Mouse (Mus musculus): ENCODE measurements around the gene Pik3r5. TPM values are rescaled to one million over a fixed set of nuclear protein-coding genes. Genes with fewer than 3 reads are reported as not detected.

The Pik3r5 gene
- total and polyA plus RNA-seq, 3 experiments, result 3.5 to 9.4 (median 5.7) TPM

GRCm38 (mm10) chr11:68480660-68481059, 48.7 kb downstream of the Pik3r5 start:
- in situ Hi-C loops (cut with MboI; ENCODE audit: low pct_ligation_motif_present, low pct_unique_long_range_greater_than_20kb, low sequenced_read_pairs), result no loop called here
- H3K4me2 ChIP-seq (ENCODE audit: insufficient read depth, low read depth, poor library complexity, severe bottlenecking), result no peak overlapping the region
- no peak overlapping the region for H3K9ac ChIP-seq (ENCODE audit: insufficient read depth, low read depth)
- peaks cover 2 to 35% of the 10 kb centered on the region in 2 experiments for H3K4me1 ChIP-seq (ENCODE audit: control insufficient read depth in 1 of 2, insufficient read depth in 2 of 2)
- peak; percentile 15 to 70; a peak in 3 of 4 replicates for TF ChIP-seq CTCF (conservative IDR thresholded peaks at IDR 0.05 in 1 of 2, IDR thresholded peaks at IDR 0.05 in 1 of 2; ENCODE audit: low read depth in 2 of 2, low read length in 2 of 2)
- no peak for TF ChIP-seq CHD2 (IDR thresholded peaks at IDR 0.05; ENCODE audit: low read length)
- peak; percentile 67 for TF ChIP-seq SMC3 (IDR thresholded peaks at IDR 0.05; ENCODE audit: low read depth, low read length)
- TF ChIP-seq MXI1 (IDR thresholded peaks at IDR 0.05; ENCODE audit: low read depth, low read length), result no peak
- TF ChIP-seq E2F4 (IDR thresholded peaks at IDR 0.05; ENCODE audit: insufficient replicate concordance, low read depth, low read length), result no peak
- TF ChIP-seq RCOR1 (conservative IDR thresholded peaks at IDR 0.05; ENCODE audit: low read depth, low read length), result no peak
- peak; percentile 63 for TF ChIP-seq RAD21 (IDR thresholded peaks at IDR 0.05; ENCODE audit: low read depth, low read length)
- no peak for TF ChIP-seq ZNF384 (IDR thresholded peaks at IDR 0.05; ENCODE audit: low read depth, low read length)
- H3K79me2 ChIP-seq (replicated peaks; ENCODE audit: control insufficient read depth, extremely low read depth, insufficient read depth, poor library complexity, severe bottlenecking), result no peaks in the 10 kb centered on the region
- DNase-seq (ENCODE audit: extremely low read depth), result no peak
- no peak overlapping the region for H3K27ac ChIP-seq (ENCODE audit: insufficient read depth, low read depth)
- no peaks in the 10 kb centered on the region for H3K27me3 ChIP-seq (replicated peaks)
- no peak overlapping the region for H3K4me3 ChIP-seq (replicated peaks in 1 of 3; ENCODE audit: low read depth in 2 of 3, low read length in 2 of 3, poor library complexity in 1 of 3)
- peaks cover 5 to 69% of the 10 kb centered on the region in 2 experiments for H3K36me3 ChIP-seq (replicated peaks in 1 of 2; ENCODE audit: control insufficient read depth in 1 of 2, insufficient read depth in 1 of 2, low read length in 1 of 2)
- dilution Hi-C loops (cut with MboI; ENCODE audit: extremely low pct_ligation_motif_present, extremely low pct_unique_long_range_greater_than_20kb, low sequenced_read_pairs), result no loop called here
- H3K9me3 ChIP-seq (replicated peaks; ENCODE audit: low read length), result peaks cover 5% of the 10 kb centered on the region

- Histone ChIP-seq H3K9ac (ENCODE audit: insufficient read depth, low read depth) (no peak overlapping the region), H3K4me3 (replicated peaks in 1 of 3; ENCODE audit: low read depth in 2 of 3, low read length in 2 of 3, poor library complexity in 1 of 3) (no peak overlapping the region), H3K27me3 (replicated peaks) (no peaks in the 10 kb centered on the region), H3K4me1 (ENCODE audit: control insufficient read depth in 1 of 2, insufficient read depth in 2 of 2) (peaks cover 11 to 35% of the 10 kb centered on the region in 2 experiments), H3K9me3 (replicated peaks; ENCODE audit: low read length) (peaks cover 5% of the 10 kb centered on the region), H3K36me3 (replicated peaks in 1 of 2; ENCODE audit: control insufficient read depth in 1 of 2, insufficient read depth in 1 of 2, low read length in 1 of 2) (peaks cover 5 to 56% of the 10 kb centered on the region in 2 experiments), H3K27ac (ENCODE audit: insufficient read depth, low read depth) (no peak overlapping the region), H3K4me2 (ENCODE audit: insufficient read depth, low read depth, poor library complexity, severe bottlenecking) (no peak overlapping the region), H3K79me2 (replicated peaks; ENCODE audit: control insufficient read depth, extremely low read depth, insufficient read depth, poor library complexity, severe bottlenecking) (no peaks in the 10 kb centered on the region)
- in situ Hi-C loops (cut with MboI; ENCODE audit: low pct_ligation_motif_present, low pct_unique_long_range_greater_than_20kb, low sequenced_read_pairs), result no loop called here
- dilution Hi-C loops (cut with MboI; ENCODE audit: extremely low pct_ligation_motif_present, extremely low pct_unique_long_range_greater_than_20kb, low sequenced_read_pairs), result no loop called here
- no peak for TF ChIP-seq HCFC1 (IDR thresholded peaks at IDR 0.05; ENCODE audit: low read depth, low read length)
- no peak for TF ChIP-seq ZC3H11A (IDR thresholded peaks at IDR 0.05; ENCODE audit: low read depth, low read length)
- no peak for TF ChIP-seq POLR2AphosphoS2 (IDR thresholded peaks at IDR 0.05; ENCODE audit: low read depth, low read length)
- no peak for TF ChIP-seq MAFK (IDR thresholded peaks at IDR 0.05; ENCODE audit: insufficient replicate concordance, low read length)
- TF ChIP-seq NRF1 (IDR thresholded peaks at IDR 0.05; ENCODE audit: low read depth, low read length), result no peak
- no peak for TF ChIP-seq CHD1 (IDR thresholded peaks at IDR 0.05; ENCODE audit: low read depth, low read length)
- TF ChIP-seq JUN (IDR thresholded peaks at IDR 0.05; ENCODE audit: insufficient read depth, low read depth, low read length), result no peak
- TF ChIP-seq MAZ (IDR thresholded peaks at IDR 0.05; ENCODE audit: low read depth, low read length), result no peak
- TF ChIP-seq USF1 (IDR thresholded peaks at IDR 0.05; ENCODE audit: low read depth, low read length), result no peak
- TF ChIP-seq SMC3 (IDR thresholded peaks at IDR 0.05; ENCODE audit: low read depth, low read length), result no peak
- TF ChIP-seq RAD21 (IDR thresholded peaks at IDR 0.05; ENCODE audit: low read depth, low read length), result no peak
- no peak for TF ChIP-seq EP300 (IDR thresholded peaks at IDR 0.05; ENCODE audit: low read length)
- no peak for TF ChIP-seq POLR2A (IDR thresholded peaks at IDR 0.05; ENCODE audit: low read depth, low read length)
- TF ChIP-seq GABPA (IDR thresholded peaks at IDR 0.05; ENCODE audit: insufficient replicate concordance, low read depth, low read length), result no peak
- no peak for TF ChIP-seq USF2 (conservative IDR thresholded peaks at IDR 0.05; ENCODE audit: low read depth, low read length)
- no peak for TF ChIP-seq TBP (conservative IDR thresholded peaks at IDR 0.05; ENCODE audit: low read depth, low read length)
- no peak for DNase-seq (ENCODE audit: extremely low read depth)
Observed at GRCm38 (mm10) chr11:68482001-68482400, 50.1 kb downstream of the Pik3r5 start.

Data from CH12.LX (cell line).